Mouse (Mus musculus): ENCODE data around the gene Tmem233. TPM values are rescaled to one million over a fixed set of nuclear protein-coding genes. Genes with fewer than 3 reads are reported as not detected.
A peak's percentile ranks its signal among the peaks of the same experiment; 100 is the strongest.

Gene Tmem233
- total and polyA plus RNA-seq, 2 experiments from 2014 or later, result not detected

DNA sequence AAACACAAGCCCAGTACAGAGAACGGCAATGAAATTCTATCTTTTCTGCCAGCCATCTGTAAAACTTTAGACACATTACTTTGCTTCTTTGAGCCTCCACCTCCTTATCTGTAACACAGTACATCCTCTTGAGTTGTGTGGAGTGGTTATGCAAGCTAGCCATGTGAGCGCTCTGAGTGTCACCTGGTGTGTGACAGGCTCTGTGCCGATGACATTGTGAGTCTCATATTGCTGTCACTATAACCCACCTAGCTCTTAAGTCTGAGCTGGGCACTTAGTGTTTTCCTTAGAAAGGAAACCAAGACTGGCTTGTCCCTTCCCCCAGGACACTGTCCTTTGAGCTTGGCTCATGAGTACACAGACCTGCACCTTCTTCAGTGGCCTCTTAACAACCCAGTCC is 34.7 kb downstream of the Tmem233 start:
- Histone ChIP-seq H3K9me3 (ENCODE audit: low read length) (no peaks in the 10 kb centered on the region), H3K4me2 (ENCODE audit: low read depth) (no peak overlapping the region), H3K36me3 (ENCODE audit: insufficient read depth) (no peaks in the 10 kb centered on the region), H3K4me1 (ENCODE audit: insufficient read depth) (no peaks in the 10 kb centered on the region), H3K9ac (no peak overlapping the region), H3K27me3 (ENCODE audit: insufficient read depth, low read length) (no peaks in the 10 kb centered on the region), H3K27ac (ENCODE audit: low read depth, low read length) (no peak overlapping the region), H3K4me3 (ENCODE audit: low read depth, low read length) (no peak overlapping the region)
- no peak for TF ChIP-seq CTCF (IDR thresholded peaks at IDR 0.05; ENCODE audit: low read depth)
- ATAC-seq (no peak), DNase-seq (no peak)
- WGBS, result 95% methylated on average over 3 of the region's 3 CpGs

- no peaks in the 10 kb centered on the region for H3K4me1 ChIP-seq (ENCODE audit: insufficient read depth)
- WGBS, result 77% methylated on average over 4 of the region's 4 CpGs
- H3K4me3 ChIP-seq (ENCODE audit: low read depth, low read length), result no peak overlapping the region
- no peak overlapping the region for H3K27ac ChIP-seq (ENCODE audit: low read depth, low read length)
- H3K9me3 ChIP-seq (ENCODE audit: low read length), result no peaks in the 10 kb centered on the region
- no peaks in the 10 kb centered on the region for H3K27me3 ChIP-seq (ENCODE audit: insufficient read depth, low read length)
- H3K4me2 ChIP-seq (ENCODE audit: low read depth), result no peak overlapping the region
- no peaks in the 10 kb centered on the region for H3K36me3 ChIP-seq (ENCODE audit: insufficient read depth)
- DNase-seq (no peak), ATAC-seq (no peak)
- H3K9ac ChIP-seq, result no peak overlapping the region
- TF ChIP-seq CTCF (IDR thresholded peaks at IDR 0.05; ENCODE audit: low read depth), result no peak
Measured at GRCm38 (mm10) chr5:116046246-116046645, 36.8 kb downstream of the Tmem233 start.

GRCm38 (mm10) chr5:116045581-116045980 is 37.5 kb downstream of the Tmem233 start:
- Histone ChIP-seq H3K9ac (no peak overlapping the region), H3K27ac (ENCODE audit: low read depth, low read length) (no peak overlapping the region), H3K4me3 (ENCODE audit: low read depth, low read length) (no peak overlapping the region), H3K36me3 (ENCODE audit: insufficient read depth) (no peaks in the 10 kb centered on the region), H3K4me2 (ENCODE audit: low read depth) (no peak overlapping the region), H3K27me3 (ENCODE audit: insufficient read depth, low read length) (no peaks in the 10 kb centered on the region), H3K4me1 (ENCODE audit: insufficient read depth) (no peaks in the 10 kb centered on the region), H3K9me3 (ENCODE audit: low read length) (no peaks in the 10 kb centered on the region)
- WGBS, result 84% methylated on average over 8 of the region's 8 CpGs
- ATAC-seq, result no peak
- no peak for DNase-seq
- TF ChIP-seq CTCF (IDR thresholded peaks at IDR 0.05; ENCODE audit: low read depth), result no peak

DNA sequence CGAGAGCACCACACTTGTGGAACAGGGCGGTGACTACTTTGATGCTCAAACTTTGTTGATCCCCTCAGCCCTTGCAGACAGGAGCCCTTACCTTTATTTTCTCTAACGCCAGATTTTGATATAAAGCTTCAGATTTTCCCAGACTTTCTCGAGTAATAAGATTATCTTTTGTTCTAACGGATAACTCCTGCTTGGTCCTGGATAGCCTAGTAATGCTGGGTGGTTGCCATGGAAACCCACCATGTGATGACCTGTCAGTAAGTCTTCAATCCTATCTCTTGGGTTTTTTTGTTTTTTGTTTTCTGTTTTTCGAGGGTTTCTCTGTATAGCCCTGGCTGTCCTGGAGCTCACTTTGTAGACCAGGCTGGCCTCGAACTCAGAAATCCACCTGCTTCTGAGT is 40.8 kb downstream of the Tmem233 start:
- TF ChIP-seq CTCF (IDR thresholded peaks at IDR 0.05; ENCODE audit: low read depth), result no peak
- Histone ChIP-seq H3K4me1 (ENCODE audit: insufficient read depth) (no peaks in the 10 kb centered on the region), H3K27me3 (ENCODE audit: insufficient read depth, low read length) (no peaks in the 10 kb centered on the region), H3K36me3 (ENCODE audit: insufficient read depth) (no peaks in the 10 kb centered on the region), H3K27ac (ENCODE audit: low read depth, low read length) (no peak overlapping the region), H3K9me3 (ENCODE audit: low read length) (no peaks in the 10 kb centered on the region), H3K9ac (no peak overlapping the region), H3K4me3 (ENCODE audit: low read depth, low read length) (no peak overlapping the region), H3K4me2 (ENCODE audit: low read depth) (no peak overlapping the region)
- DNase-seq (no peak), ATAC-seq (no peak)
- WGBS, result 56% methylated on average over 7 of the region's 7 CpGs

- no peak for TF ChIP-seq CTCF (IDR thresholded peaks at IDR 0.05; ENCODE audit: low read depth)
- Histone ChIP-seq H3K36me3 (ENCODE audit: insufficient read depth) (no peaks in the 10 kb centered on the region), H3K9ac (no peak overlapping the region), H3K9me3 (ENCODE audit: low read length) (no peaks in the 10 kb centered on the region), H3K27me3 (ENCODE audit: insufficient read depth, low read length) (no peaks in the 10 kb centered on the region), H3K4me2 (ENCODE audit: low read depth) (0 out of 2 replicates have a peak overlapping the region, but pooled peaks have one; percentile 10), H3K4me1 (ENCODE audit: insufficient read depth) (no peaks in the 10 kb centered on the region), H3K27ac (ENCODE audit: low read depth, low read length) (no peak overlapping the region), H3K4me3 (ENCODE audit: low read depth, low read length) (no peak overlapping the region)
- no peak for DNase-seq
- ATAC-seq, result no peak
- 36% methylated on average over 11 of the region's 11 CpGs for WGBS
Measured at GRCm38 (mm10) chr5:116039706-116040105, 43.3 kb downstream of the Tmem233 start.

- 62% methylated on average over 12 of the region's 12 CpGs for WGBS
- H3K4me2 ChIP-seq (ENCODE audit: low read depth), result no peak overlapping the region
- no peak overlapping the region for H3K9ac ChIP-seq
- no peaks in the 10 kb centered on the region for H3K4me1 ChIP-seq (ENCODE audit: insufficient read depth)
- H3K27ac ChIP-seq (ENCODE audit: low read depth, low read length), result no peak overlapping the region
- DNase-seq, result no peak
- H3K27me3 ChIP-seq (ENCODE audit: insufficient read depth, low read length), result no peaks in the 10 kb centered on the region
- TF ChIP-seq CTCF (IDR thresholded peaks at IDR 0.05; ENCODE audit: low read depth), result no peak
- H3K9me3 ChIP-seq (ENCODE audit: low read length), result no peaks in the 10 kb centered on the region
- no peaks in the 10 kb centered on the region for H3K36me3 ChIP-seq (ENCODE audit: insufficient read depth)
- no peak overlapping the region for H3K4me3 ChIP-seq (ENCODE audit: low read depth, low read length)
- ATAC-seq, result no peak
Measured at GRCm38 (mm10) chr5:116037731-116038130, 45.3 kb downstream of the Tmem233 start.

- Histone ChIP-seq H3K9ac (no peak overlapping the region), H3K4me2 (ENCODE audit: low read depth) (no peak overlapping the region), H3K27me3 (ENCODE audit: insufficient read depth, low read length) (no peaks in the 10 kb centered on the region), H3K27ac (ENCODE audit: low read depth, low read length) (no peak overlapping the region), H3K36me3 (ENCODE audit: insufficient read depth) (no peaks in the 10 kb centered on the region), H3K9me3 (ENCODE audit: low read length) (no peaks in the 10 kb centered on the region), H3K4me1 (ENCODE audit: insufficient read depth) (no peaks in the 10 kb centered on the region), H3K4me3 (ENCODE audit: low read depth, low read length) (no peak overlapping the region)
- TF ChIP-seq CTCF (IDR thresholded peaks at IDR 0.05; ENCODE audit: low read depth), result no peak
- DNase-seq (no peak), ATAC-seq (no peak)
- WGBS, result 45% methylated on average over 16 of the region's 16 CpGs
Measured at GRCm38 (mm10) chr5:116036465-116036864, 46.6 kb downstream of the Tmem233 start.

- Histone ChIP-seq H3K27me3 (ENCODE audit: insufficient read depth, low read length) (no peaks in the 10 kb centered on the region), H3K4me2 (ENCODE audit: low read depth) (peak overlapping the region; percentile 54), H3K36me3 (ENCODE audit: insufficient read depth) (no peaks in the 10 kb centered on the region), H3K9me3 (ENCODE audit: low read length) (no peaks in the 10 kb centered on the region), H3K4me3 (ENCODE audit: low read depth, low read length) (peak overlapping the region; percentile 26; the same call in 1 of the 2 replicates), H3K4me1 (ENCODE audit: insufficient read depth) (no peaks in the 10 kb centered on the region), H3K27ac (ENCODE audit: low read depth, low read length) (no peak overlapping the region), H3K9ac (peak overlapping the region; percentile 35)
- DNase-seq (peak; percentile 94), ATAC-seq (peak; percentile 80)
- peak; percentile 93 for TF ChIP-seq CTCF (IDR thresholded peaks at IDR 0.05; ENCODE audit: low read depth)
- 2% methylated on average over 14 of the region's 14 CpGs for WGBS
Measured at GRCm38 (mm10) chr5:116031190-116031577, 51.9 kb downstream of the Tmem233 start.

Measured in forebrain, postnatal 0 days (tissue).